In the genomic region with DNA sequence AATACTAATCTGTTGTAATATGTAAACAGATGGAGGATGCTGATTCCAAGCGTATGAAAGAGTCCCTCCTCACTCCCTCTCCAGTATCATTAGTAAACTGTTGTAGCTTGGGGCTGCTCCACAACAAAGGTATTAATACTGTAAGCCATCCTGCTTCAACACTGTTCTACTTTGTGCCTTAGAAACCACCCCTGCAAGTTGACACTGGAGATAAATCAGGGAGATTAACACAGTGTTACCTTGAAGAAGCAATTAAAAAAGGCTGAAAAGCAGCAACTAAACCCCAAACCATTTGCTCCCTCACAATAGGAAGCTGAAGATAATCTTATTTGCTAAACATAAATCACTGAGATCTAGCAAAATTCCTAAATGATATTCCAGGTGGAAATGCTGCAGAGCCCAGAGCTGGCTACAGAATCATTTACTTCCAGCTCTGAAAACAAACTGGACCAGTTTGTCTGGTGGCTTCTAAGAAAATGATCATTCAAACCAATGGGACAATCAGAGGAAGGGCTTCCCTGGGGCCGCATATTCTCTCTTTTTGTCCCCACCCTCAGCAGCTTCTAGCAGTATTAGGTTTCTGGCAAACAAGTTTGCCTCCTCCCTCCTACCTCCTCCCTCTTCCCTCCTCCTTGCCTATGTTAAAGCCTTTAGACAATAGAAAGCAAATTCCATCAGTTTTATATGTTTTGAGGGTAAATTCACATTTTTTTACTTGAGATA, we compare ENCODE assay signal across 14 mouse cellular contexts. TPM values are rescaled to one million over a fixed set of nuclear protein-coding genes. Genes with fewer than 3 reads are reported as not detected.
DNase-seq lines count a peak whose midpoint lies in the region; ATAC-seq and TF ChIP-seq lines count a peak whose summit lies in the region.
"Had no signal": no experiment of that assay in that cellular context is flagged by ENCODE, and none has a peak within 500 bp of the region (broad histone marks: within the 10 kb centered on the region; RNA-seq: fewer than 3 reads in every experiment).

No protein-coding gene starts in this region.

- H3K27me3 ChIP-seq in heart, embryonic 15.5 days: no peaks in the 10 kb centered on the region
- no peaks in the 10 kb centered on the region for H3K27me3 ChIP-seq in heart, embryonic 11.5 days (ENCODE audit: control insufficient read depth, insufficient read depth, low read length)
- no peaks in the 10 kb centered on the region for H3K27me3 ChIP-seq in lung, postnatal 0 days (replicated peaks; ENCODE audit: insufficient read depth, low read length)
- H3K27me3 ChIP-seq in embryonic facial prominence, embryonic 15.5 days: no peaks in the 10 kb centered on the region
- H3K27me3 ChIP-seq in stomach, embryonic 14.5 days (ENCODE audit: control insufficient read depth, insufficient read depth, low read length): no peaks in the 10 kb centered on the region
- H3K27me3 ChIP-seq: liver, embryonic 12.5 days had no signal

- H3K4me2 ChIP-seq in heart, embryonic 15.5 days: peak overlapping the region; percentile 36; the same call in 1 of the 2 replicates
- no peak overlapping the region for H3K4me2 ChIP-seq in heart, embryonic 11.5 days
- H3K4me2 ChIP-seq in lung, postnatal 0 days (replicated peaks; ENCODE audit: low read depth, low read length): no peak overlapping the region
- H3K4me2 ChIP-seq in embryonic facial prominence, embryonic 15.5 days (replicated peaks): 0 out of 2 replicates have a peak overlapping the region, but pooled peaks have one; percentile 4
- no peak overlapping the region for H3K4me2 ChIP-seq in stomach, embryonic 14.5 days (replicated peaks; ENCODE audit: low read depth, low read length)
- H3K4me2 ChIP-seq: liver, embryonic 12.5 days had no signal

- H3K4me3 ChIP-seq in heart, embryonic 15.5 days: no peak overlapping the region
- H3K4me3 ChIP-seq in heart, embryonic 11.5 days (ENCODE audit: low read depth, low read length): no peak overlapping the region
- H3K4me3 ChIP-seq in lung, postnatal 0 days (ENCODE audit: low read depth, low read length): no peak overlapping the region
- H3K4me3 ChIP-seq in embryonic facial prominence, embryonic 15.5 days (replicated peaks): no peak overlapping the region
- H3K4me3 ChIP-seq in stomach, embryonic 14.5 days (ENCODE audit: low read depth, low read length): no peak overlapping the region
- H3K4me3 ChIP-seq: liver, embryonic 12.5 days had no signal

- no peak for TF ChIP-seq EP300 in lung, postnatal 0 days (IDR thresholded peaks at IDR 0.05)

- WGBS in heart, embryonic 15.5 days: 48% methylated on average over 2 of the region's 2 CpGs
- 41% methylated on average over 2 of the region's 2 CpGs for WGBS in heart, embryonic 11.5 days (ENCODE audit: insufficient replicate concordance)
- 19% methylated on average over 2 of the region's 2 CpGs for WGBS in lung, postnatal 0 days
- WGBS in embryonic facial prominence, embryonic 15.5 days: 25% methylated on average over 2 of the region's 2 CpGs
- 22% methylated on average over 2 of the region's 2 CpGs for WGBS in stomach, embryonic 14.5 days

- H3K27ac ChIP-seq in heart, embryonic 15.5 days: peak overlapping the region; percentile 87
- H3K27ac ChIP-seq in heart, embryonic 11.5 days (ENCODE audit: low read depth, low read length): no peak overlapping the region
- H3K27ac ChIP-seq in lung, postnatal 0 days (ENCODE audit: low read length): 0 out of 2 replicates have a peak overlapping the region, but pooled peaks have one; percentile 64
- H3K27ac ChIP-seq in embryonic facial prominence, embryonic 15.5 days (replicated peaks): peak overlapping the region; percentile 76
- H3K27ac ChIP-seq in stomach, embryonic 14.5 days (ENCODE audit: low read length): peak overlapping the region; percentile 59; the same call in 1 of the 2 replicates
- H3K27ac ChIP-seq: liver, embryonic 12.5 days had no signal

- no peaks in the 10 kb centered on the region for H3K36me3 ChIP-seq in heart, embryonic 15.5 days
- H3K36me3 ChIP-seq in heart, embryonic 11.5 days (ENCODE audit: control insufficient read depth, insufficient read depth, low read length): no peaks in the 10 kb centered on the region
- no peaks in the 10 kb centered on the region for H3K36me3 ChIP-seq in lung, postnatal 0 days (ENCODE audit: insufficient read depth, low read length)
- no peaks in the 10 kb centered on the region for H3K36me3 ChIP-seq in embryonic facial prominence, embryonic 15.5 days
- no peaks in the 10 kb centered on the region for H3K36me3 ChIP-seq in stomach, embryonic 14.5 days (ENCODE audit: control insufficient read depth, insufficient read depth, low read length)
- H3K36me3 ChIP-seq: liver, embryonic 12.5 days had no signal

- ATAC-seq in heart, embryonic 15.5 days (replicated peaks; ENCODE audit: insufficient number of reproducible peaks, insufficient read depth, low FRiP score, low read depth): no peak
- ATAC-seq in heart, embryonic 11.5 days (replicated peaks; ENCODE audit: insufficient number of reproducible peaks, low FRiP score, low TSS enrichment): no peak
- no peak for ATAC-seq in lung, postnatal 0 days
- ATAC-seq in embryonic facial prominence, embryonic 15.5 days (ENCODE audit: insufficient number of reproducible peaks, low FRiP score, low TSS enrichment, low read depth): 0 out of 2 replicates have a peak, but pooled peaks have one; percentile 63
- no peak for ATAC-seq in stomach, embryonic 14.5 days (ENCODE audit: insufficient number of reproducible peaks, insufficient read depth, low FRiP score, low read depth)
- no peak for ATAC-seq in monocyte, adult 5-6 weeks (replicated peaks; ENCODE audit: insufficient number of reproducible peaks, low FRiP score, low TSS enrichment, poor library complexity, severe bottlenecking)
- ATAC-seq: inflammation-experienced regulatory T-cells, adult 6 months; liver, embryonic 12.5 days had no signal

- peaks cover 16% of the 10 kb centered on the region for H3K4me1 ChIP-seq in heart, embryonic 15.5 days (replicated peaks)
- H3K4me1 ChIP-seq in heart, embryonic 11.5 days (ENCODE audit: control insufficient read depth, insufficient read depth, low read length): 0 out of 2 replicates have a peak, but pooled peaks cover 6% of the 10 kb centered on the region
- H3K4me1 ChIP-seq in lung, postnatal 0 days (ENCODE audit: insufficient read depth, low read depth, low read length): 0 out of 2 replicates have a peak, but pooled peaks cover 6% of the 10 kb centered on the region
- H3K4me1 ChIP-seq in embryonic facial prominence, embryonic 15.5 days: peaks cover 15% of the 10 kb centered on the region
- 0 out of 2 replicates have a peak, but pooled peaks cover 8% of the 10 kb centered on the region for H3K4me1 ChIP-seq in stomach, embryonic 14.5 days (ENCODE audit: control insufficient read depth, insufficient read depth, low read length)
- H3K4me1 ChIP-seq: liver, embryonic 12.5 days had no signal

- 0 out of 2 replicates have a peak overlapping the region, but pooled peaks have one; percentile 13 for H3K9ac ChIP-seq in heart, embryonic 15.5 days
- H3K9ac ChIP-seq in heart, embryonic 11.5 days (ENCODE audit: low read depth, low read length): no peak overlapping the region
- H3K9ac ChIP-seq in lung, postnatal 0 days (replicated peaks; ENCODE audit: low read depth): no peak overlapping the region
- no peak overlapping the region for H3K9ac ChIP-seq in embryonic facial prominence, embryonic 15.5 days
- H3K9ac ChIP-seq in stomach, embryonic 14.5 days (replicated peaks; ENCODE audit: low read depth, low read length): no peak overlapping the region
- H3K9ac ChIP-seq: liver, embryonic 12.5 days had no signal

- no peak for TF ChIP-seq CTCF in lung, postnatal 0 days (IDR thresholded peaks at IDR 0.05)

- DNase-seq in lung, postnatal 0 days (ENCODE audit: low spot score): no peak
- no peak for DNase-seq in lung, postnatal 36 days
- DNase-seq: layer of hippocampus, adult 9-11 months; right cerebral cortex, postnatal 4 days had no signal

- no peaks in the 10 kb centered on the region for H3K9me3 ChIP-seq in heart, embryonic 15.5 days (replicated peaks)
- H3K9me3 ChIP-seq in heart, embryonic 11.5 days (replicated peaks; ENCODE audit: control insufficient read depth, low read length): 0 out of 2 replicates have a peak, but pooled peaks cover 2% of the 10 kb centered on the region
- no peaks in the 10 kb centered on the region for H3K9me3 ChIP-seq in lung, postnatal 0 days (ENCODE audit: low read length)
- no peaks in the 10 kb centered on the region for H3K9me3 ChIP-seq in embryonic facial prominence, embryonic 15.5 days (replicated peaks)
- H3K9me3 ChIP-seq in stomach, embryonic 14.5 days (ENCODE audit: control insufficient read depth, low read depth, low read length): no peaks in the 10 kb centered on the region
- H3K9me3 ChIP-seq: liver, embryonic 12.5 days had no signal

RNA-seq across cellular contexts. Expression of a gene that starts 24.5 kb away (rescaled TPM):
- polyA plus RNA-seq in heart, embryonic 15.5 days (2015; fragmentation: Nextera tagmentation; extraction: Ambion mirVana): 7.7 and 7.9 TPM in 2 replicates
- 2.7 and 3.4 TPM in 2 replicates for polyA plus RNA-seq in heart, embryonic 11.5 days (2014; fragmentation: Nextera tagmentation; extraction: Ambion mirVana)
- 4.6 and 5.3 TPM in 2 replicates for polyA plus RNA-seq in lung, postnatal 0 days (2015; fragmentation: Nextera tagmentation; extraction: Ambion mirVana)
- 8.8 and 9.4 TPM in 2 replicates for polyA plus RNA-seq in embryonic facial prominence, embryonic 15.5 days (2015; fragmentation: Nextera tagmentation; extraction: Ambion mirVana)
- polyA plus RNA-seq in stomach, embryonic 14.5 days (2014; fragmentation: Nextera tagmentation; extraction: Ambion mirVana): 3.8 and 4.3 TPM in 2 replicates
- 0.38 to 0.43 TPM (median 0.39 TPM) in 3 replicates for total RNA-seq in monocyte, adult 5-6 weeks (2017)
- total RNA-seq: common myeloid progenitor, adult 5-6 weeks; megakaryocyte-erythroid progenitor cell, adult 5-6 weeks had no signal

RNA-seq across cellular contexts. Expression of a gene that starts 45.7 kb away (rescaled TPM):
- 2.6 and 2.8 TPM in 2 replicates for polyA plus RNA-seq in heart, embryonic 15.5 days (2015; fragmentation: Nextera tagmentation; extraction: Ambion mirVana)
- 0.93 and 1.2 TPM in 2 replicates for polyA plus RNA-seq in heart, embryonic 11.5 days (2014; fragmentation: Nextera tagmentation; extraction: Ambion mirVana)
- polyA plus RNA-seq in lung, postnatal 0 days (2015; fragmentation: Nextera tagmentation; extraction: Ambion mirVana): 4.3 and 5.7 TPM in 2 replicates
- 3.4 and 3.8 TPM in 2 replicates for polyA plus RNA-seq in embryonic facial prominence, embryonic 15.5 days (2015; fragmentation: Nextera tagmentation; extraction: Ambion mirVana)
- polyA plus RNA-seq in stomach, embryonic 14.5 days (2014; fragmentation: Nextera tagmentation; extraction: Ambion mirVana): 2.5 and 3.2 TPM in 2 replicates
- total RNA-seq in monocyte, adult 5-6 weeks (2017): 0.43 TPM in 1 of 3 replicates, not detected in the others
- total RNA-seq: common myeloid progenitor, adult 5-6 weeks had no signal

RNA-seq across cellular contexts. Expression of a gene that starts 45.7 kb away (rescaled TPM):
- 12.7 and 14.1 TPM in 2 replicates for polyA plus RNA-seq in heart, embryonic 15.5 days (2015; fragmentation: Nextera tagmentation; extraction: Ambion mirVana)
- 4.5 and 5.1 TPM in 2 replicates for polyA plus RNA-seq in heart, embryonic 11.5 days (2014; fragmentation: Nextera tagmentation; extraction: Ambion mirVana)
- 8.9 and 13.4 TPM in 2 replicates for polyA plus RNA-seq in lung, postnatal 0 days (2015; fragmentation: Nextera tagmentation; extraction: Ambion mirVana)
- 12.8 and 18.1 TPM in 2 replicates for polyA plus RNA-seq in embryonic facial prominence, embryonic 15.5 days (2015; fragmentation: Nextera tagmentation; extraction: Ambion mirVana)
- polyA plus RNA-seq in stomach, embryonic 14.5 days (2014; fragmentation: Nextera tagmentation; extraction: Ambion mirVana): 9.6 and 11.1 TPM in 2 replicates
- 0.97 TPM in 1 of 3 replicates, not detected in the others for total RNA-seq in monocyte, adult 5-6 weeks (2017)
- total RNA-seq: common myeloid progenitor, adult 5-6 weeks; megakaryocyte-erythroid progenitor cell, adult 5-6 weeks had no signal
- polyA plus RNA-seq: testis, adult 2 months had no signal

Comparison
In these comparisons a context has a peak if more than half of its experiments do, and no peak if none do; other contexts are left out.
1. H3K4me2 ChIP-seq: peak in heart, embryonic 15.5 days (single experiment) and embryonic facial prominence, embryonic 15.5 days (single experiment); none in heart, embryonic 11.5 days (single experiment), lung, postnatal 0 days (single experiment) and stomach, embryonic 14.5 days (single experiment).